Comparison of ENCODE assay signal across 15 mouse cellular contexts in genomic region chr16:25061631-25062030, GRCm38 (mm10).
DNase-seq lines count a peak whose midpoint lies in the region; ATAC-seq and TF ChIP-seq lines count a peak whose summit lies in the region.
"Had no signal": no experiment of that assay in that cellular context is flagged by ENCODE, and none has a peak within 500 bp of the region (broad histone marks: within the 10 kb centered on the region; RNA-seq: fewer than 3 reads in every experiment).

No protein-coding gene starts in this region.

- ATAC-seq in CD4-positive, CD25-positive, alpha-beta regulatory T cell, adult 4 months = no peak
- no peak for ATAC-seq in heart, postnatal 0 days (ENCODE audit: insufficient read depth, low read depth)
- no peak for ATAC-seq in heart, embryonic 11.5 days (replicated peaks; ENCODE audit: insufficient number of reproducible peaks, low FRiP score, low TSS enrichment)
- ATAC-seq: intestine, embryonic 15.5 days; midbrain, embryonic 16.5 days had no signal

- 0 out of 2 replicates have a peak overlapping the region, but pooled peaks have one; percentile 23 for H3K27ac ChIP-seq in heart, postnatal 0 days (ENCODE audit: low read depth)
- no peak overlapping the region for H3K27ac ChIP-seq in heart, embryonic 11.5 days (ENCODE audit: low read depth, low read length)
- H3K27ac ChIP-seq: hindbrain, embryonic 10.5 days; intestine, embryonic 15.5 days; neural tube, embryonic 13.5 days had no signal

- DNase-seq in CD4-positive, CD25-positive, alpha-beta regulatory T cell, adult 2 months (ENCODE audit: low read depth, low spot score) = peak; percentile 7
- DNase-seq in heart, postnatal 0 days (ENCODE audit: low spot score) = peak; percentile 60
- DNase-seq in NIH3T3 (ENCODE audit: low read depth) = peak; percentile 93
- DNase-seq in gastrocnemius, postnatal 14 days = peak; percentile 56
- DNase-seq in cerebellum, adult 11-12 months = no peak
- no peak for DNase-seq in embryo, embryonic 10 days (ENCODE audit: low spot score)
- DNase-seq: cerebellum, adult 9-10 months; kidney, postnatal 36 days; thymus, postnatal 25 days had no signal

- intact Hi-C loops in gastrocnemius, postnatal 14 days (cut with DNase I; ENCODE audit: low total_unique reads) = loop anchor here (5.0 kb wide), 1 partner anchor 1079 kb away; no protein-coding TSS in a partner anchor

- no peak overlapping the region for H3K9ac ChIP-seq in heart, postnatal 0 days (replicated peaks; ENCODE audit: low read depth, low read length)
- no peak overlapping the region for H3K9ac ChIP-seq in heart, embryonic 11.5 days (ENCODE audit: low read depth, low read length)
- H3K9ac ChIP-seq: intestine, embryonic 15.5 days; neural tube, embryonic 13.5 days had no signal

- H3K4me2 ChIP-seq in heart, postnatal 0 days (ENCODE audit: low read depth, low read length) = no peak overlapping the region
- H3K4me2 ChIP-seq in heart, embryonic 11.5 days = no peak overlapping the region
- H3K4me2 ChIP-seq: intestine, embryonic 15.5 days; neural tube, embryonic 13.5 days had no signal

- H3K36me3 ChIP-seq in heart, postnatal 0 days (replicated peaks; ENCODE audit: control insufficient read depth, insufficient read depth, low read length) = no peaks in the 10 kb centered on the region
- H3K36me3 ChIP-seq in heart, embryonic 11.5 days (ENCODE audit: control insufficient read depth, insufficient read depth, low read length) = no peaks in the 10 kb centered on the region
- H3K36me3 ChIP-seq: hindbrain, embryonic 10.5 days; intestine, embryonic 15.5 days; neural tube, embryonic 13.5 days had no signal

- no peak for TF ChIP-seq CTCF in heart, postnatal 0 days (IDR thresholded peaks at IDR 0.05; ENCODE audit: low read depth)

- peaks cover 38% of the 10 kb centered on the region for H3K4me1 ChIP-seq in heart, postnatal 0 days (ENCODE audit: control insufficient read depth, insufficient read depth)
- peaks cover 22% of the 10 kb centered on the region for H3K4me1 ChIP-seq in heart, embryonic 11.5 days (ENCODE audit: control insufficient read depth, insufficient read depth, low read length)

- no peaks in the 10 kb centered on the region for H3K9me3 ChIP-seq in heart, postnatal 0 days (replicated peaks; ENCODE audit: control insufficient read depth, low read length)
- no peaks in the 10 kb centered on the region for H3K9me3 ChIP-seq in heart, embryonic 11.5 days (replicated peaks; ENCODE audit: control insufficient read depth, low read length)
- H3K9me3 ChIP-seq: hindbrain, embryonic 10.5 days; intestine, embryonic 15.5 days; neural tube, embryonic 13.5 days had no signal

- no peaks in the 10 kb centered on the region for H3K27me3 ChIP-seq in heart, postnatal 0 days (ENCODE audit: control insufficient read depth, insufficient read depth, low read length)
- no peaks in the 10 kb centered on the region for H3K27me3 ChIP-seq in heart, embryonic 11.5 days (ENCODE audit: control insufficient read depth, insufficient read depth, low read length)

- 61% methylated on average over 4 of the region's 4 CpGs for WGBS in heart, postnatal 0 days
- 67% methylated on average over 4 of the region's 4 CpGs for WGBS in heart, embryonic 11.5 days (ENCODE audit: insufficient replicate concordance)

- H3K4me3 ChIP-seq in heart, postnatal 0 days (ENCODE audit: low read depth, low read length) = no peak overlapping the region
- H3K4me3 ChIP-seq in heart, embryonic 11.5 days (ENCODE audit: low read depth, low read length) = no peak overlapping the region
- H3K4me3 ChIP-seq: hindbrain, embryonic 10.5 days; intestine, embryonic 15.5 days; neural tube, embryonic 13.5 days had no signal

- TF ChIP-seq EP300 in heart, postnatal 0 days (IDR thresholded peaks at IDR 0.05; ENCODE audit: low read depth) = no peak

Comparison
In these comparisons a context has a peak if more than half of its experiments do, and no peak if none do; other contexts are left out.
1. DNase-seq: peak in CD4-positive, CD25-positive, alpha-beta regulatory T cell, adult 2 months (single experiment), heart, postnatal 0 days (single experiment), NIH3T3 (single experiment) and gastrocnemius, postnatal 14 days (single experiment); none in cerebellum, adult 11-12 months (single experiment) and embryo, embryonic 10 days (single experiment).